Mouse (Mus musculus): ENCODE results near the gene Zfp697.
"Not testable (repeated sequence)": the region's sequence is repeated elsewhere in the genome, so short reads cannot be mapped to it uniquely, and the experiment has no call there.

Zfp697 gene

GRCm38 (mm10) chr3:98629633-98630032 lies 247.4 kb downstream of the Zfp697 start:
- no peak for DNase-seq (ENCODE audit: low spot score in 2 of 2)

GRCm38 (mm10) chr3:98630152-98630551 lies 247.9 kb downstream of the Zfp697 start, which contains the start of gene Hsd3b5:
TSS of gene Hsd3b5 (minus strand) at chr3:98630252.
- no peak for DNase-seq (ENCODE audit: low spot score in 2 of 2)

GRCm38 (mm10) chr3:98635145-98635544 lies 252.9 kb downstream of the Zfp697 start:
- DNase-seq (ENCODE audit: low spot score in 2 of 2): no peak

- no peak for DNase-seq (ENCODE audit: low spot score in 2 of 2)
These were observed 298.5 kb downstream of the Zfp697 start for GRCm38 (mm10) chr3:98680786-98681185.

- DNase-seq (ENCODE audit: low spot score in 2 of 2): no peak
These were observed 300.1 kb downstream of the Zfp697 start for GRCm38 (mm10) chr3:98682401-98682800.

- no peak for DNase-seq (ENCODE audit: low spot score in 2 of 2)
These were observed 338.5 kb downstream of the Zfp697 start for GRCm38 (mm10) chr3:98720740-98721139.

GRCm38 (mm10) chr3:98724376-98724775 lies 342.1 kb downstream of the Zfp697 start, which contains the start of gene Hsd3b2:
TSS of gene Hsd3b2 (minus strand) at chr3:98724543.
- no peak for DNase-seq (ENCODE audit: low spot score in 2 of 2)

GRCm38 (mm10) chr3:98726281-98726680 lies 344.0 kb downstream of the Zfp697 start:
- DNase-seq (ENCODE audit: low spot score in 2 of 2): no peak

- no peak for DNase-seq (ENCODE audit: low spot score in 2 of 2)
These were observed 351.5 kb downstream of the Zfp697 start for GRCm38 (mm10) chr3:98733724-98734123.

- no peak for DNase-seq (ENCODE audit: low spot score in 2 of 2)
These were observed 352.1 kb downstream of the Zfp697 start for GRCm38 (mm10) chr3:98734340-98734739.

GRCm38 (mm10) chr3:98741043-98741442 lies 358.8 kb downstream of the Zfp697 start:
- not testable (repeated sequence) for DNase-seq (ENCODE audit: low spot score in 2 of 2)

- DNase-seq (ENCODE audit: low spot score in 2 of 2): no peak
These were observed 369.9 kb downstream of the Zfp697 start for GRCm38 (mm10) chr3:98752171-98752570.

GRCm38 (mm10) chr3:98756836-98757235 lies 374.6 kb downstream of the Zfp697 start:
- DNase-seq (ENCODE audit: low spot score in 2 of 2): no peak

GRCm38 (mm10) chr3:98764155-98764554 lies 381.9 kb downstream of the Zfp697 start:
- DNase-seq (ENCODE audit: low spot score in 2 of 2): no peak

GRCm38 (mm10) chr3:98780921-98781320 lies 398.7 kb downstream of the Zfp697 start:
- no peak for DNase-seq (ENCODE audit: low spot score in 2 of 2)

GRCm38 (mm10) chr3:98782181-98782868 lies 400.1 kb downstream of the Zfp697 start:
- DNase-seq (ENCODE audit: low spot score in 2 of 2): no peak

- DNase-seq (ENCODE audit: low spot score in 2 of 2): no peak
These were observed 404.3 kb downstream of the Zfp697 start for GRCm38 (mm10) chr3:98786551-98786950.
